Mouse (Mus musculus) left cerebral cortex, postnatal 14 days (tissue): ENCODE measurements around the gene Spryd3. TPM values are rescaled to one million over a fixed set of nuclear protein-coding genes. Genes with fewer than 3 reads are reported as not detected.
"Not testable (repeated sequence)": the region's sequence is repeated elsewhere in the genome, so short reads cannot be mapped to it uniquely, and the experiment has no call there.

ENCODE experiments used
- DNase-seq, 2 experiments: peaks; one replicate each; pipeline ENCODE4 v3.0.0; 2021 to 2022; ENCODE audit warnings: low spot score in 2 of 2, mixed read lengths in 1 of 2
- intact Hi-C: fragments of 180-260 bp; cut with DNase I; formaldehyde crosslinking; loops from one replicate; pipeline ENCODE4 v1.15.1; 2025
- long read RNA-seq, 2 experiments: library from polyadenylated mRNA; stranded (forward); transcript quantifications; one replicate each; pipeline ENCODE4 v2.0.0; 2021
- total RNA-seq, 2 experiments: library from RNA; stranded (reverse); gene quantifications; 2 replicates each; pipeline ENCODE4 v1.2.3; 2021

The Spryd3 gene
- 100 to 1,000 TPM; 143 to 152 TPM for total RNA-seq
- long read RNA-seq, experiment 1, transcript Spryd3-203 (11 exons, 2,456 nt): major isoform, 171 of 182 reads
- long read RNA-seq, experiment 1, partial matches to known transcripts: 6 of 182 reads
- long read RNA-seq, experiment 1, other reads (novel, unspliced or antisense): 5 of 182 reads
- long read RNA-seq, experiment 2, transcript Spryd3-203 (11 exons, 2,456 nt): major isoform, 153 of 172 reads
- long read RNA-seq, experiment 2, partial matches to known transcripts: 11 of 172 reads
- long read RNA-seq, experiment 2, other reads (novel, unspliced or antisense): 8 of 172 reads

- DNase-seq: peak; percentile 98 to 99
- intact Hi-C loops: no loop called here
Measured at GRCm38 (mm10) chr15:102136129-102136758, at the start of gene Spryd3. Gene Spryd3, minus strand, starts transcription at chr15:102136234.

GRCm38 (mm10) chr15:102183076-102183475, 47.0 kb upstream of the Spryd3 start:
- DNase-seq: no peak
- intact Hi-C loops: no loop called here

- DNase-seq: no peak
- intact Hi-C loops: no loop called here
Measured at GRCm38 (mm10) chr15:102179924-102180323, 43.9 kb upstream of the Spryd3 start.

GRCm38 (mm10) chr15:102179106-102179505, 43.1 kb upstream of the Spryd3 start:
- no peak for DNase-seq
- intact Hi-C loops: no loop called here

- DNase-seq: peak; percentile 63 to 84
- intact Hi-C loops: loop anchor here (1.0 kb wide), 1 partner anchor 46 kb away; no protein-coding TSS in a partner anchor
Measured at GRCm38 (mm10) chr15:102178279-102178678, 42.2 kb upstream of the Spryd3 start.

- intact Hi-C loops: no loop called here
- DNase-seq: no peak
Measured at GRCm38 (mm10) chr15:102177417-102177816, 41.4 kb upstream of the Spryd3 start.

GRCm38 (mm10) chr15:102176571-102177316, 40.7 kb upstream of the Spryd3 start:
- intact Hi-C loops: no loop called here
- no peak for DNase-seq

GRCm38 (mm10) chr15:102175736-102176319, 39.8 kb upstream of the Spryd3 start:
- no peak for DNase-seq
- intact Hi-C loops: no loop called here

- no peak for DNase-seq
- intact Hi-C loops: no loop called here
Measured at GRCm38 (mm10) chr15:102173581-102173980, 37.5 kb upstream of the Spryd3 start.

GRCm38 (mm10) chr15:102169064-102169463, 33.0 kb upstream of the Spryd3 start:
- intact Hi-C loops: no loop called here
- no peak for DNase-seq

GRCm38 (mm10) chr15:102167620-102168021, 31.6 kb upstream of the Spryd3 start:
- no peak for DNase-seq
- intact Hi-C loops: no loop called here

- no peak for DNase-seq
- intact Hi-C loops: no loop called here
Measured at GRCm38 (mm10) chr15:102165468-102166100, 29.6 kb upstream of the Spryd3 start.

- intact Hi-C loops: no loop called here
- DNase-seq: no peak
Measured at GRCm38 (mm10) chr15:102163900-102164693, 28.1 kb upstream of the Spryd3 start.

- DNase-seq: no peak
- intact Hi-C loops: no loop called here
Measured at GRCm38 (mm10) chr15:102160415-102161060, 24.5 kb upstream of the Spryd3 start.

- intact Hi-C loops: no loop called here
- DNase-seq: no peak
Measured at GRCm38 (mm10) chr15:102156836-102157235, 20.8 kb upstream of the Spryd3 start.

- DNase-seq, intact Hi-C loops: not testable (repeated sequence)
Measured at GRCm38 (mm10) chr15:102155006-102155405, 19.0 kb upstream of the Spryd3 start.

- DNase-seq: no peak
Measured at GRCm38 (mm10) chr15:102152646-102153045, 16.6 kb upstream of the Spryd3 start.

More at GRCm38 (mm10) chr15:102152646-102153045, 16.6 kb upstream of the Spryd3 start:
- intact Hi-C loops: no loop called here
